Mouse (Mus musculus): ENCODE data around the gene Tgfb1i1. TPM values are rescaled to one million over a fixed set of nuclear protein-coding genes. Genes with fewer than 3 reads are reported as not detected.

Gene Tgfb1i1
- polyA plus RNA-seq, 2 experiments: 5.0 to 7.8 TPM

DNA sequence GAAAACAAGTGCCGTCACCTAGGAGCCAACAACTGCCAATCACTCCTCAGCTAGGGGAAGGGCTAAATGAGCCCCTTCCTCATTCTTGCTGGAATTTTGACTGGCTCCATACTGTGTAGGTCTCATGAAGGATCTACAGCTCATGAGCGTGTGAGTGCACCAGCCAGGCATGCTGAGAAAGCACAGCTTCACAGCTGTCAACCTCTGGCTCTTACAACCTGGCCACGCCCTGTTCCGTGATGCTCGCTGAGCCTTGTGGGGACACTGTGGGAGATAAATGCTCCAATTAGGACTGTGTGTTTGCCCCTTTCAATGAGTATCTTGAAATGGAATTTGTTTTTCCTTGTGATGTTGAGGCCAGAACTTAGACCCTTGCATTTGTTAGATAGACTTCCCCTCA lies 3.4 kb downstream of the Tgfb1i1 start:
- ATAC-seq (ENCODE audit: insufficient read depth): no peak
- Histone ChIP-seq H3K36me3 (replicated peaks; ENCODE audit: control insufficient read depth, insufficient read depth, low read depth) (no peaks in the 10 kb centered on the region), H3K9me3 (ENCODE audit: control insufficient read depth, low read length) (no peaks in the 10 kb centered on the region), H3K4me3 (ENCODE audit: insufficient read depth in 1 of 2, low read depth in 2 of 2, low read length in 2 of 2) (no peak overlapping the region), H3K4me2 (ENCODE audit: low read depth) (no peak overlapping the region), H3K27ac (no peak overlapping the region), H3K4me1 (replicated peaks; ENCODE audit: control insufficient read depth in 2 of 2, insufficient read depth in 2 of 2, low read length in 1 of 2) (peaks cover 11% of the 10 kb centered on the region in 2 experiments), H3K27me3 (ENCODE audit: control insufficient read depth, insufficient read depth, low read length) (peaks cover 9% of the 10 kb centered on the region), H3K9ac (replicated peaks) (no peak overlapping the region)
- DNase-seq (ENCODE audit: low read depth in 3 of 3, low spot score in 3 of 3): no peak
- WGBS (ENCODE audit: insufficient replicate concordance): 54% methylated on average over 5 of the region's 5 CpGs
- TF ChIP-seq EP300 (IDR thresholded peaks at IDR 0.05; ENCODE audit: low read depth) (no peak), CTCF (IDR thresholded peaks at IDR 0.05; ENCODE audit: low read depth) (no peak)

DNA sequence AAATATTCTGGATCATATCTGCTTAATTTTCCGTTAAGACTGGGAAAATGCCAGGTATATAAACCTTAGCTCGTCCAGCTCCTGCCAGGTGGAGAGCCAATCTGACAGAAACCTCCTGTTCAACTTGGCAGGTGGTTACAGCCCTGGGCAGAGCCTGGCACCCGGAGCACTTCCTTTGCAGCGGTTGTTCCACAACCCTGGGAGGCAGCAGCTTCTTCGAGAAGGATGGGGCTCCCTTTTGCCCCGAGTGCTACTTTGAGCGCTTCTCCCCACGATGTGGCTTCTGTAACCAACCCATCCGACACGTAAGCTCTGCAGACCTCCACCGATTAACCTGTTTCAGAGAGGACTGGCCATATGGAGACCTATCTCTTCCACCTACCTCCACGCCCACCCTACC lies 5.3 kb downstream of the Tgfb1i1 start:
- ATAC-seq (ENCODE audit: insufficient read depth) (no peak), DNase-seq (ENCODE audit: low read depth in 3 of 3, low spot score in 3 of 3) (no peak)
- Histone ChIP-seq H3K27ac (no peak overlapping the region), H3K27me3 (ENCODE audit: control insufficient read depth, insufficient read depth, low read length) (peaks cover 9% of the 10 kb centered on the region), H3K9ac (replicated peaks) (no peak overlapping the region), H3K4me3 (ENCODE audit: insufficient read depth in 1 of 2, low read depth in 2 of 2, low read length in 2 of 2) (no peak overlapping the region), H3K4me1 (replicated peaks; ENCODE audit: control insufficient read depth in 2 of 2, insufficient read depth in 2 of 2, low read length in 1 of 2) (peaks cover 7 to 9% of the 10 kb centered on the region in 2 experiments), H3K36me3 (replicated peaks; ENCODE audit: control insufficient read depth, insufficient read depth, low read depth) (no peaks in the 10 kb centered on the region), H3K4me2 (ENCODE audit: low read depth) (no peak overlapping the region), H3K9me3 (ENCODE audit: control insufficient read depth, low read length) (no peaks in the 10 kb centered on the region)
- no peak for TF ChIP-seq CTCF (IDR thresholded peaks at IDR 0.05; ENCODE audit: low read depth)
- no peak for TF ChIP-seq EP300 (IDR thresholded peaks at IDR 0.05; ENCODE audit: low read depth)
- 52% methylated on average over 12 of the region's 12 CpGs for WGBS (ENCODE audit: insufficient replicate concordance)

DNA sequence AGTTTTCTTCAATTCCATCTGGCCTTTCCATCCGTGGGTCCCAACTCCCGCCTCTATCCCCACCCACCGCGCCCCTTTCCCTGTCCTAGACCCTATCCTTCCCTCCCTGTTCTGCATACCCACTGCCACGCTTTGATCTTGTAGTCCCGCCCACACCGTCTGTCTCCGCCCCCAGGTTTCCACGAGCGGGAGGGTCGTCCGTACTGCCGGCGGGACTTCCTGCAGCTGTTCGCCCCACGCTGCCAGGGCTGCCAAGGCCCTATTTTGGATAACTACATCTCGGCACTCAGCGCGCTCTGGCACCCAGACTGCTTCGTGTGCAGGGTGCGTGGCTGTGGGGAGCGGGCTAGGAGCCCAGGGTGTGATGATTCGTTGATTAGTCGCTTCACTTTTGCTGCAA lies 6.0 kb downstream of the Tgfb1i1 start:
- no peak for ATAC-seq (ENCODE audit: insufficient read depth)
- TF ChIP-seq EP300 (IDR thresholded peaks at IDR 0.05; ENCODE audit: low read depth): no peak
- no peak for TF ChIP-seq CTCF (IDR thresholded peaks at IDR 0.05; ENCODE audit: low read depth)
- Histone ChIP-seq H3K4me3 (ENCODE audit: insufficient read depth in 1 of 2, low read depth in 2 of 2, low read length in 2 of 2) (no peak overlapping the region), H3K36me3 (replicated peaks; ENCODE audit: control insufficient read depth, insufficient read depth, low read depth) (no peaks in the 10 kb centered on the region), H3K4me1 (replicated peaks; ENCODE audit: control insufficient read depth in 2 of 2, insufficient read depth in 2 of 2, low read length in 1 of 2) (peaks cover 5% of the 10 kb centered on the region in 2 experiments; a peak in 3 of 4 replicates), H3K9ac (replicated peaks) (no peak overlapping the region), H3K4me2 (ENCODE audit: low read depth) (peak overlapping the region; percentile 15), H3K9me3 (ENCODE audit: control insufficient read depth, low read length) (no peaks in the 10 kb centered on the region), H3K27ac (no peak overlapping the region), H3K27me3 (ENCODE audit: control insufficient read depth, insufficient read depth, low read length) (peaks cover 7% of the 10 kb centered on the region)
- no peak for DNase-seq (ENCODE audit: low read depth in 3 of 3, low spot score in 3 of 3)
- 21% methylated on average over 24 of the region's 24 CpGs for WGBS (ENCODE audit: insufficient replicate concordance)

DNA sequence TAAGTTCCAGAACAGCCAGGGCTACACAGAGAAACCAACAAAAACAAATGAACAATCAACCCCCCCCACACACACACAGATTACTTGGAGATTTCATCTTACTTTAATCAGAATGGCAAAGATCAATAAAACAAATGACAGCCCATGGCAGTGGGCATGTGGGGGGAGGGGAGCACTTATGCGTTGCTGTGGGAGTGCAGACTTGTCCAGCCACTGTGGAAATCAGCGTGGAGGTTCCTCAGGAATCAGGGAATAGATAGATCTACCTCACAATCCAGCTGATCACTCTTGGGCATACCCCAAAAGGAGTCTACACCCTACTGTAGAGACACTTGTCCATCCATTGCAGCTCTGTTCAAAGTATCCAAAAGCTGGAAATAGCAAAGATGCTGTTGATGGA lies 8.4 kb downstream of the Tgfb1i1 start:
- H3K36me3 ChIP-seq (replicated peaks; ENCODE audit: control insufficient read depth, insufficient read depth, low read depth): no peaks in the 10 kb centered on the region
- ATAC-seq (ENCODE audit: insufficient read depth) (no peak), DNase-seq (ENCODE audit: low read depth in 3 of 3, low spot score in 3 of 3) (no peak)
- no peak overlapping the region for H3K9ac ChIP-seq (replicated peaks)
- peaks cover 3 to 5% of the 10 kb centered on the region in 2 experiments for H3K4me1 ChIP-seq (replicated peaks; ENCODE audit: control insufficient read depth in 2 of 2, insufficient read depth in 2 of 2, low read length in 1 of 2)
- no peak overlapping the region for H3K27ac ChIP-seq
- no peak overlapping the region for H3K4me2 ChIP-seq (ENCODE audit: low read depth)
- WGBS (ENCODE audit: insufficient replicate concordance): 52% methylated on average over 2 of the region's 2 CpGs
- TF ChIP-seq CTCF (IDR thresholded peaks at IDR 0.05; ENCODE audit: low read depth): no peak
- TF ChIP-seq EP300 (IDR thresholded peaks at IDR 0.05; ENCODE audit: low read depth): no peak
- no peak overlapping the region for H3K4me3 ChIP-seq (ENCODE audit: insufficient read depth in 1 of 2, low read depth in 2 of 2, low read length in 2 of 2)
- no peaks in the 10 kb centered on the region for H3K9me3 ChIP-seq (ENCODE audit: control insufficient read depth, low read length)
- H3K27me3 ChIP-seq (ENCODE audit: control insufficient read depth, insufficient read depth, low read length): peaks cover 7% of the 10 kb centered on the region

DNA sequence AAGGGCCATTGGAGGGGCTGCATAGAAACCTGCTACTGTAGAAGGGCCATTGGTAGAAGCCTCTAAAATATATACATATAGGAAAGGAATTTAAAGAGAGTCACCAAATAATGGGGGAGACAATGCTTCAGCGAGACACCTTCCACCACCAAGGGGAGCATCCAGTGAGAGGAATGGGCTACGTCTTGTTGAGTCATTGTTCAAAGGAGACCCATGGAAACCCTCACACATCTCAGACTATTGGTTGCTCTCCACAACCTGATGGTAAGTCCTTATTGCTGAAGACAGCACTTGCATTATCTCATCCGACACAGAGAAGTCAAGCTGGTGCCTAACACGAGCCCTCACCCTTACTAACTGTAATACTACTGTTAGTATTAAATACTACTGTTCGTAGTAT lies 9.1 kb downstream of the Tgfb1i1 start:
- WGBS (ENCODE audit: insufficient replicate concordance): 63% methylated on average over 5 of the region's 5 CpGs
- no peak overlapping the region for H3K4me3 ChIP-seq (ENCODE audit: insufficient read depth in 1 of 2, low read depth in 2 of 2, low read length in 2 of 2)
- no peak for ATAC-seq (ENCODE audit: insufficient read depth)

More for the DNA sequence above, 9.1 kb downstream of the Tgfb1i1 start:
- Histone ChIP-seq H3K9me3 (ENCODE audit: control insufficient read depth, low read length) (no peaks in the 10 kb centered on the region), H3K27ac (no peak overlapping the region), H3K4me1 (replicated peaks; ENCODE audit: control insufficient read depth in 2 of 2, insufficient read depth in 2 of 2, low read length in 1 of 2) (peaks cover 0 to 4% of the 10 kb centered on the region in 2 experiments; a peak in 3 of 4 replicates), H3K36me3 (replicated peaks; ENCODE audit: control insufficient read depth, insufficient read depth, low read depth) (no peaks in the 10 kb centered on the region), H3K4me2 (ENCODE audit: low read depth) (no peak overlapping the region), H3K27me3 (ENCODE audit: control insufficient read depth, insufficient read depth, low read length) (peaks cover 9% of the 10 kb centered on the region), H3K9ac (replicated peaks) (no peak overlapping the region)
- TF ChIP-seq EP300 (IDR thresholded peaks at IDR 0.05; ENCODE audit: low read depth) (no peak), CTCF (IDR thresholded peaks at IDR 0.05; ENCODE audit: low read depth) (no peak)
- no peak for DNase-seq (ENCODE audit: low read depth in 3 of 3, low spot score in 3 of 3)
